Mouse (Mus musculus): ENCODE data around the gene Prss47.

- TF ChIP-seq CTCF (IDR thresholded peaks at IDR 0.05; ENCODE audit: extremely low read depth, insufficient read depth, insufficient read length, insufficient replicate concordance) (no peak), POLR2A (IDR thresholded peaks at IDR 0.05; ENCODE audit: low read depth, low read length) (no peak)
These were observed at the start of gene Prss47 for GRCm38 (mm10) chr13:65052660-65053059.
